Mouse (Mus musculus): Measurements from ENCODE around the gene Fam162a. TPM values are rescaled to one million over a fixed set of nuclear protein-coding genes. Genes with fewer than 3 reads are reported as not detected.
"Not testable (repeated sequence)": the region's sequence is repeated elsewhere in the genome, so short reads cannot be mapped to it uniquely, and the experiment has no call there.

The Fam162a gene
- polyA plus RNA-seq, 1 experiment from 2014 or later: 517 TPM

GRCm38 (mm10) chr16:36047538-36047937, 23.9 kb downstream of the Fam162a start:
- Histone ChIP-seq H3K9me3 (ENCODE audit: control insufficient read depth, low read length) (no peaks in the 10 kb centered on the region), H3K9ac (ENCODE audit: low read depth, low read length) (no peak overlapping the region), H3K4me3 (ENCODE audit: low read length) (no peak overlapping the region), H3K4me2 (ENCODE audit: low read depth, low read length) (no peak overlapping the region), H3K4me1 (ENCODE audit: control insufficient read depth, insufficient read depth, low read length) (peaks cover 1% of the 10 kb centered on the region; the same call in 1 of the 2 replicates), H3K36me3 (ENCODE audit: control insufficient read depth, insufficient read depth, low read length) (peaks cover 22% of the 10 kb centered on the region), H3K27me3 (replicated peaks; ENCODE audit: control insufficient read depth, insufficient read depth, low read length) (no peaks in the 10 kb centered on the region), H3K27ac (ENCODE audit: low read length) (no peak overlapping the region)
- ATAC-seq: no peak
- 90% methylated on average over 4 of the region's 4 CpGs for WGBS

DNA sequence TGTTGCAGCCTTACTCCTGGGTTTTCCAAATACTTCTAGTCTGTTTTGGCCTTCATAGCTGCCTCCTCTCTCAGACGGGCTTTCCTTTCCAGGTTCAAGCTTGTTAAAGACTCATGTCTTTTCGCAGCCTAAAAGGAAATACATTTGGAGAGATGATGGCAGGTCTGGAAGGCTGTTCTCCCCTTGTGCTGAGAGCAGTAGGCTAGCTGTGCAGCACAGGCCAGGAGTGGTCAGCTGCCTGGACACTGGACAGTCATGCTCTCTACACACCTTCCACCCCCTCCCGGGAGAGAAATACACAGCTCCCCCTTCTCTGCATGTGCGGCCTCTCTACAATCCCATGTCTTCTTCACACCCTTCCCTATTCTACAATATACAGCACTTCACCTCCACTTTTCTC, 27.4 kb downstream of the Fam162a start:
- Histone ChIP-seq H3K36me3 (ENCODE audit: control insufficient read depth, insufficient read depth, low read length) (peaks cover 16% of the 10 kb centered on the region), H3K27ac (ENCODE audit: low read length) (no peak overlapping the region), H3K27me3 (replicated peaks; ENCODE audit: control insufficient read depth, insufficient read depth, low read length) (no peaks in the 10 kb centered on the region), H3K4me2 (ENCODE audit: low read depth, low read length) (no peak overlapping the region), H3K4me1 (ENCODE audit: control insufficient read depth, insufficient read depth, low read length) (peaks cover 8% of the 10 kb centered on the region), H3K4me3 (ENCODE audit: low read length) (no peak overlapping the region), H3K9me3 (ENCODE audit: control insufficient read depth, low read length) (no peaks in the 10 kb centered on the region), H3K9ac (ENCODE audit: low read depth, low read length) (no peak overlapping the region)
- 87% methylated on average over 4 of the region's 4 CpGs for WGBS
- ATAC-seq: no peak

GRCm38 (mm10) chr16:36043073-36043472, 28.3 kb downstream of the Fam162a start:
- ATAC-seq: no peak
- H3K4me1 ChIP-seq (ENCODE audit: control insufficient read depth, insufficient read depth, low read length): peaks cover 8% of the 10 kb centered on the region
- WGBS: 88% methylated on average over 10 of the region's 10 CpGs
- H3K27me3 ChIP-seq (replicated peaks; ENCODE audit: control insufficient read depth, insufficient read depth, low read length): no peaks in the 10 kb centered on the region
- peaks cover 10% of the 10 kb centered on the region for H3K36me3 ChIP-seq (ENCODE audit: control insufficient read depth, insufficient read depth, low read length)
- no peak overlapping the region for H3K9ac ChIP-seq (ENCODE audit: low read depth, low read length)
- no peak overlapping the region for H3K4me3 ChIP-seq (ENCODE audit: low read length)
- no peak overlapping the region for H3K4me2 ChIP-seq (ENCODE audit: low read depth, low read length)
- H3K27ac ChIP-seq (ENCODE audit: low read length): no peak overlapping the region
- H3K9me3 ChIP-seq (ENCODE audit: control insufficient read depth, low read length): no peaks in the 10 kb centered on the region

GRCm38 (mm10) chr16:36041625-36042020, 29.8 kb downstream of the Fam162a start:
- H3K27me3 ChIP-seq (replicated peaks; ENCODE audit: control insufficient read depth, insufficient read depth, low read length): no peaks in the 10 kb centered on the region
- H3K4me1 ChIP-seq (ENCODE audit: control insufficient read depth, insufficient read depth, low read length): peaks cover 8% of the 10 kb centered on the region
- H3K4me3 ChIP-seq (ENCODE audit: low read length): peak overlapping the region; percentile 71
- WGBS: 22% methylated on average over 11 of the region's 11 CpGs
- peak overlapping the region; percentile 82 for H3K27ac ChIP-seq (ENCODE audit: low read length)
- peak overlapping the region; percentile 75 for H3K4me2 ChIP-seq (ENCODE audit: low read depth, low read length)
- H3K9ac ChIP-seq (ENCODE audit: low read depth, low read length): peak overlapping the region; percentile 83
- no peaks in the 10 kb centered on the region for H3K9me3 ChIP-seq (ENCODE audit: control insufficient read depth, low read length)
- H3K36me3 ChIP-seq (ENCODE audit: control insufficient read depth, insufficient read depth, low read length): peaks cover 10% of the 10 kb centered on the region
- no peak for ATAC-seq

DNA sequence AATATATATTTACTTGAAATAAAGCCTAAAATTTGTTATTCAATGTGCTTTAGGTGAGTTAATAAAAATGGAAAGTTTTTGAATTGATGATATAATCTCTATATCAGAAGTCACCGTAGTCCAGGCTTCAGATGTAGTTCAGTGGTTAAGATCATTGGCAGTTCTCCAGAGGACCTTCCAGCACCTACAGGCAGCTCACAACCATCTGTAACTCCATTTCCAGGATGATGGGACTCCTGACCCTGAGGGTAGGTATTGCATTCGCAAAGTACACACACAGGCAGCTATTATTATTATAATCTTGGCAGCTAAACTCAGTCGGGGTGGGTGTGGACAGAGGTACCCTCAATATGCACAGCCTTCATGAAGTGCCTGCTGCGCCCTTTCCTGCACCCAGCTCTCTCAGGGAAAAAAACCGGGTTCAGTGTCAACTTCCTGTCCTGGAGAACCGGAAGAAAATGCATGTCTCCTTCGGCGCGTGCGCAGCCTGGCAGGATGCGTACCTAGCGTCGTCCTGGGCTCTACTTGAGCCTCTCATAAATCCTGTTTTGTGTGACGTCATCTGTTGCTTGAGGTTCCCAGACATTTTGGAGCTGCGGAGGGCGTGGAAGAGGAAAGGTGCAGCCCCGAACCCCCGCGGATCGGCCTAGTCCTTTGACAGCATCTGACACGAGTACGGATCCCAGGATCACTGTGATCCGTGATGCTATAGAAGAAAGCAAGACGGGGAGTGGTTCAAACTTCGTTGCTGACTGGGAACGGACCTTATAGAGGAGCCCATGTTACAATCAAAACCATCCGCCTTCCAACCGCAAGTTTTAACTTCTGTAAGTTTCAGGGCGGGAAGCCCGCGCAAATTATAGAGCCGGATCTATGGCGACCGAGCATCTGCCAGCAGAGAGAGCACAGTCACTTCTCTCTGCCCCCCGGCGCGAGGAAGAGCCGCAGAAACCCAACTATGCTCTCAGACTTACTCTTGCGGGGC, 30.5 kb downstream of the Fam162a start, which contains the start of gene Wdr5b:
Wdr5b (plus strand) TSS at position 551 of the 985 bp plus-strand sequence.
- peak within 1 kb of the TSS; percentile 82 for H3K27ac ChIP-seq (ENCODE audit: low read length)
- peak within 1 kb of the TSS; percentile 75 for H3K4me2 ChIP-seq (ENCODE audit: low read depth, low read length)
- H3K27me3 ChIP-seq (replicated peaks; ENCODE audit: control insufficient read depth, insufficient read depth, low read length): no peaks in the 10 kb centered on the region
- no peaks in the 10 kb centered on the region for H3K9me3 ChIP-seq (ENCODE audit: control insufficient read depth, low read length)
- H3K9ac ChIP-seq (ENCODE audit: low read depth, low read length): peak within 1 kb of the TSS; percentile 83
- WGBS: 1% methylated on average over 39 of the region's 39 CpGs
- H3K36me3 ChIP-seq (ENCODE audit: control insufficient read depth, insufficient read depth, low read length): peaks cover 4% of the 10 kb centered on the region
- H3K4me3 ChIP-seq (ENCODE audit: low read length): peak within 1 kb of the TSS; percentile 71
- H3K4me1 ChIP-seq (ENCODE audit: control insufficient read depth, insufficient read depth, low read length): peaks cover 8% of the 10 kb centered on the region
- ATAC-seq: peak; percentile 98

GRCm38 (mm10) chr16:36028120-36028519, 43.3 kb downstream of the Fam162a start:
- H3K9ac ChIP-seq (ENCODE audit: low read depth, low read length); H3K4me3 ChIP-seq (ENCODE audit: low read length); H3K4me2 ChIP-seq (ENCODE audit: low read depth, low read length); ATAC-seq; H3K9me3 ChIP-seq (ENCODE audit: control insufficient read depth, low read length); H3K27me3 ChIP-seq (replicated peaks; ENCODE audit: control insufficient read depth, insufficient read depth, low read length); H3K27ac ChIP-seq (ENCODE audit: low read length); H3K36me3 ChIP-seq (ENCODE audit: control insufficient read depth, insufficient read depth, low read length); H3K4me1 ChIP-seq (ENCODE audit: control insufficient read depth, insufficient read depth, low read length): not testable (repeated sequence)
- 86% methylated on average over 1 of the region's 2 CpGs for WGBS

- Histone ChIP-seq H3K4me1 (ENCODE audit: control insufficient read depth, insufficient read depth, low read length) (no peaks in the 10 kb centered on the region), H3K27ac (ENCODE audit: low read length) (no peak overlapping the region), H3K9me3 (ENCODE audit: control insufficient read depth, low read length) (no peaks in the 10 kb centered on the region), H3K9ac (ENCODE audit: low read depth, low read length) (no peak overlapping the region), H3K4me3 (ENCODE audit: low read length) (no peak overlapping the region), H3K27me3 (replicated peaks; ENCODE audit: control insufficient read depth, insufficient read depth, low read length) (no peaks in the 10 kb centered on the region), H3K36me3 (ENCODE audit: control insufficient read depth, insufficient read depth, low read length) (no peaks in the 10 kb centered on the region; the same call in 1 of the 2 replicates), H3K4me2 (ENCODE audit: low read depth, low read length) (no peak overlapping the region)
- ATAC-seq: no peak
- WGBS: 97% methylated on average over 1 of the region's 1 CpGs
Measured at GRCm38 (mm10) chr16:36016335-36016734, 55.1 kb downstream of the Fam162a start.

- no peak overlapping the region for H3K27ac ChIP-seq (ENCODE audit: low read length)
- H3K4me3 ChIP-seq (ENCODE audit: low read length): no peak overlapping the region
- H3K36me3 ChIP-seq (ENCODE audit: control insufficient read depth, insufficient read depth, low read length): peaks cover 6% of the 10 kb centered on the region; the same call in 1 of the 2 replicates
- H3K9me3 ChIP-seq (ENCODE audit: control insufficient read depth, low read length): no peaks in the 10 kb centered on the region
- H3K27me3 ChIP-seq (replicated peaks; ENCODE audit: control insufficient read depth, insufficient read depth, low read length): no peaks in the 10 kb centered on the region
- WGBS: 93% methylated on average over 3 of the region's 3 CpGs
- H3K4me1 ChIP-seq (ENCODE audit: control insufficient read depth, insufficient read depth, low read length): no peaks in the 10 kb centered on the region
- no peak for ATAC-seq
- H3K4me2 ChIP-seq (ENCODE audit: low read depth, low read length): no peak overlapping the region
- H3K9ac ChIP-seq (ENCODE audit: low read depth, low read length): no peak overlapping the region
Measured at GRCm38 (mm10) chr16:36008396-36008795, 63.0 kb downstream of the Fam162a start.

GRCm38 (mm10) chr16:35998852-35999251, 72.5 kb downstream of the Fam162a start:
- ATAC-seq: not testable (repeated sequence)

More at GRCm38 (mm10) chr16:35998852-35999251, 72.5 kb downstream of the Fam162a start:
- not testable (repeated sequence) for H3K27me3 ChIP-seq (replicated peaks; ENCODE audit: control insufficient read depth, insufficient read depth, low read length); H3K36me3 ChIP-seq (ENCODE audit: control insufficient read depth, insufficient read depth, low read length); H3K4me3 ChIP-seq (ENCODE audit: low read length); H3K4me2 ChIP-seq (ENCODE audit: low read depth, low read length); H3K9ac ChIP-seq (ENCODE audit: low read depth, low read length); H3K4me1 ChIP-seq (ENCODE audit: control insufficient read depth, insufficient read depth, low read length); H3K9me3 ChIP-seq (ENCODE audit: control insufficient read depth, low read length); H3K27ac ChIP-seq (ENCODE audit: low read length)
- 90% methylated on average over 4 of the region's 4 CpGs for WGBS

Measured in intestine, embryonic 16.5 days (tissue).